Mouse (Mus musculus) induced T-regulatory cell, adult 2 months (primary cell): ENCODE measurements around the gene Acadm.

Source experiments
- DNase-seq: peaks from one replicate; pipeline ENCODE4 v3.0.0-alpha.2; 2012; ENCODE audit warnings: low read depth

Acadm gene

DNA sequence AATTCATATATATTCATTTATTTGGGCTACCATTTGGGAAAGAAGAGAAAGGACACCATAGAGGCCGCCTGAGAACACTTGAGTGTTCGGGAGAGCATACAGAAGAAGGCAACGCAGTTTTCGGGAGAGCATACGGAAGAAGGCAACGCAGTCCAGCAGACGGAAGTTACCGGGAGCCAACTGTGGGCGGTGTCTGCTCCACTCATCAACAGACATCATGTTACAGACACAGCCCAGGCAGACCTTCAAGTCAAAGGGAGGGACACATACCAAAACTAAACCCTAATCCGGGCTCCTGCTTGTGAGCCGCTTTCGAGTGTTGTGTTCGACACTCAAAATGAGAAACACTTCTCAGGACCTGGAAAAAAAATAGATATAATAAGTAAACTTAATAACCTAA lies 2.8 kb downstream of the Acadm start:
- no peak for DNase-seq

DNA sequence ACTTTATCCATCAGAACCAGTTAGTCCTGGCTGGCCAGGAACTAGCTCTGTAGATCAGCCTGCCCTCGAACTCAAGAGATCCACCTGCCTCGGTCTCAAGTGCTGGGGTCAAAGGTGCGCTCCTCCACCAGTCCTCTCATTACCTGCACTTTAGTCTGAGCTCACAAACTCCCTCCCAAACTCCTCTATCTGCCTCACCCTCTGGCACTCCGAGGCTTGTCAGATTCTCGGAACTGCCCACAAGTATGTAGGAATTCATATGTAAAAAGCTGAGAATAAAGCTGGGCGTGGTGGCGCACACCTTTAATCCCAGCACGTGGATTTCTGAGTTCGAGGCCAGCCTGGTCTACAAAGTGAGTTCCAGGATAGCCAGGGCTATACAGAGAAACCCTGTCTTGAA lies 3.9 kb downstream of the Acadm start:
- no peak for DNase-seq

DNA sequence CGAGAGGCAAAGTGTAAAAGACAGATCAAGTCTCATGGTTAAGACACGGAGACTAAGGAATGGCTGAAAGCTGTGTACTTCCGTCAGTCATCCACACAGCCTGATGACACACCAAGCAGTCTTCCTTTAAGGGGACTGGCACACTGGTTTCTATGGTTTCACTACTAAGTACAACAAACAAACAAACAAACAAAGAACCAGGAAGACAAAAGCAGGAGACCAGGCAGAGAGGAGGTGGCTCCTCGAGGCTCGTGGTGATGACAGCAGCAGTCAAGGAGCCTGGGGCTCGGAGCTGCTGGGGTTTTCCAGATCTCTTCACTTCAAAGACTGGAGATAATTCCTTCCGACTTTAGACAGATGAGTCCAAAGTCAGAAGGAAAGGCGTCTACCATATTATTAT lies 4.4 kb downstream of the Acadm start:
- DNase-seq: no peak

DNA sequence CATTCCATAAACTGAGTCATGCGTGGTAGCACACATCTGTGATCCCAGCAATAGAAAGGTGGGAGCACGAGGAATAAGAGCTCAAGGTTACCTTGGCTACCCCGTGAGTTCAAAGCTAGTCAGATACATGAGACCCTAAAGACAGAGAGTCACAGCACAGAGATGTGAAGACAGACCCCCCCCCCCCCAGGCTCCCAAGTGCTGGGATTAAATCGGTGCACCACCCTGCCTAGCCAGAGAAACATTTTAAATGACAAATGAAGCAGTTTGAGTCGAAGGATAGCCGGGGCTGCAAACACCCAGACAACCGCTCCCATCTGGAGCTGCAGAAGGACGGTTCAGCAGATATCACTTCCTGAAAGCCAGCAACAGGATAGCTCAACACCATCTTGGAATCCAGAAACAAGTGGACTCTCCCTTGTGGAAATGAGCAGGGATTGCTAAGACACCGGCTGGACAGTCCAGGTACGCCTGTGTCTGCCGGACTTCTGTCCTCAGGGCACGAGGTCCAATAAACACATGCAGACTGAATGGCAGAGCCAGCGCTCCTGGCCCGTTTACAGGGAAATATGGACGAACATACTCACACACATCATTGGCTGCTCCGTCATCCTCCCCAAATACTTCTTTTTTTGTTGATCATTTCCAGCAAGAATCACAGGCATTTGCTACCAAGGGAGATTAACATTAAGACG lies 7.2 kb downstream of the Acadm start:
- no peak for DNase-seq

DNA sequence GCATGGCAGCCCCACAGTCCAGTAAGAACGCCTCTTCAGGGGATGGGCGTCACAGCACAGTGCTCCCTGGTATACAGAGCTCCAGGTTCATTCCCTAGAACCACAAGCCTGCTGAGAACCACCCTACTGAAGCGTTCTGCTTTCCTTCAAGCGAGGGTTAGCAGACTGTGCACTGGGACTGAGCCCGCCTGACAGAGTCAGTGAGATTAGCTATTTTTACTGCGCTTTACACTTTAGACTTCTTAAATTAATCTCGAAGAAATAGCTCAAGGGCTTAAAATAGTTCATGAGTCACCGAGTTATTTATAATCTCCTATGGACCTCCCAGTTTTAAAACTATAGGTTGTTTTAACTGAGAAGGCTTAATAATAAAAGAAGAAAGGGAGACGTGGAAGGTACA lies 8.6 kb downstream of the Acadm start:
- no peak for DNase-seq

DNA sequence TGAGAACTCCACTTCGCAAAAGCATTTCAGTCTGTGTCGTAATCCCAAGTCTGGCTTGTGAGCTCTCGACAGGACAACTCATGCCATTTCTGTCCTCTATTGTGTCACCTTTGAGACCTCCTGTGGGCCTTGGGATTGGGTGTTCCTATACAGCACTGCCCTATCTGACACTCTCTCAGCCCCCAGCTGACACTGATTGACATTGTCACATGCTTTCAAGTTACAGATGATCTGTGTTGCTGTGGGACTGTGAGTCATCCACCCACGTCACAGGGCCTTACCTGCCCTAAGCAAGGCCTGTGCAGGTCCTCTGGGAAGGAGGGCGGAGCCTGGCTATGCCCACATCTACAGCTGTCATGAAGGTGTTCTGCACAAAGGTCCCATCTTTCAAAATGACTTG lies 12.0 kb downstream of the Acadm start:
- no peak for DNase-seq

DNA sequence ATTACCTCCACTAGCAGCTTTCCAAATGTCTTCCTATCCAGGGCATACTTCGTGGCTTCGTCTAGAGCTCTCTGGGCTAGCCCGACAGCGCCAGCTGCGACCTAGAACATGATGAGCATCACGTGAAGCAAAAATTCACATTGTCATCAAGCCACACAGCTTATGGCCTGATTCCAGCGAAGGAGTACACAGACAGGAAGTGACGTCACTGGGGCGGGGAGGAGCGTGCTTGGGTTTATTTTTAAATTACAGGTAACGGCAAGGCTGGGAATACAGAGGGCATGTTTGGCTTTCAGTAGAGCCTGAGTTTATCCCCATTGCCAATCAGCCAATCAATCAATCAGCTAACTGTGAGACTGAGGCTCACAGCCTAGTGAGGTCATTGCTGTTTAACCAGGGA lies 14.9 kb downstream of the Acadm start:
- peak; percentile 61 for DNase-seq

DNA sequence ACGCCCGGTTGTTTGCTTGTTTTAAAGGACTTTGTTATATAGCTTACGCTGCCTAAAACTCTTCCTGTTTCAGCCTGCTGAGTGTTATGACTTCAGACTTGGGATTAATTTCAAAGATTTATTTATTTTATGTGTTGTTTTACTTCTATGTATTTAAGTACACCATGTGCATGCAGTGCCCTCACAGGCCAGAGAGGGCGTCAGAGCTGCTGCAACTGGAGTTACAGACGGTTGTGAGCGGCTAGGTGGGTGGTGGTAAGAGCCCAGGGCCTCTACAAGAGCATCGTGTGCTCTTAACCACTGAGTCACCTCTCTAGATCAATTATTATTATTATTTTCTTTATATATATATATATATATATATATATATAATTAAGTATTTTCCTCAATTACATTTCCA lies 18.1 kb downstream of the Acadm start:
- no peak for DNase-seq

DNA sequence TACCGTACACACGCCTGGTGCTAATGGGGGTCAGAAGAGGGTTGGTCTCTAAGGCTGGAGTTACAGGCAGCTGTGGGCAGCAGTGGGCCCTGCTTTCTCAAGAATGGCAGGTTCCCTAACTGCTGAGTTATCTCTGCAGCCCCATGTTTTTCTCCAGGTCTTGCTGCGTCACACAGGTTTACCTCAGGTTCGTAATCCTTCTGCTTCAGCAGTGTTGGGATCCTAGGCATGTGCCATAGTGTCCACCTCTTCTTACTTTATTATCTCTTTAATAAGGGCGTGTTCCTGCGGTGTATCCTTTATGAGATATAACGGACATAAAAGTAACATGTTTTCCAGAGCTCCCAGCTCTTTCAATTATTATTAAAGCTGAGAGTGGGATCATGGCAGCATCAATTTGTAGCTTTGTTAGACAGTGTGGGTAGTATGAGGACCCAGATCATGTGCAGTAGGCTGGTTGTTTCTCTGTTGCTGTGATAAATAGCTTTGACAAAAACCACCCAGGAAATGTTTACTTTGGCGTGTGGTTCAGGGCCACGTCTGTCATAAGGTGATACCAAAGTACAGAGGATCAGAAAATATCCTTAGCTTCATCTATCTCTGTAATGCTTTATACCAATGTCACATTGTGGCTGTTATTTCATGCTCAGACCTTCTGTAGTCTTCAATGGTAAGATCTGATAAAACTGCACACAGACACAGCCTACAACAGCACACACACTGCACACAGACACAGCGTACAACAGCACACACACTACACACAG lies 23.1 kb downstream of the Acadm start:
- DNase-seq: no peak

DNA sequence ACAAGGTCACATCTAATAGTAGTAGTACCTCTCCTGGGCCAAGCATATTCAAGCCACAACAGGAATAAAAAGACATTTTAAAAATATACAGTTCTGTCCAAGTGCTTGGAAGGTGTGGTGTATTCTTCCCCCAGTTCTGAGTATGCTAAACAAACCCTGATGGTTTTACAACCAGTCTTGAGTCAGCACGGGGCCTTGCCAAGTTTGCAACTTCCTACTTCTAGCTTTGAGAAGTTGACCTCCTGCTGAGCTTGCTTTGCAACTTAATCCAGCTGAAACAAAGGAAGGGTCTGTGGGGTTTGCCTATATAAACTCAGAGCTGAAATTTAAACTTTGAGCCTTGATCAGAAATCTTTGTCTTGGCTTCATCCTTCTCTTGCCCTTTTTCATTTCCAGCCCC lies 27.2 kb downstream of the Acadm start:
- DNase-seq: no peak

DNA sequence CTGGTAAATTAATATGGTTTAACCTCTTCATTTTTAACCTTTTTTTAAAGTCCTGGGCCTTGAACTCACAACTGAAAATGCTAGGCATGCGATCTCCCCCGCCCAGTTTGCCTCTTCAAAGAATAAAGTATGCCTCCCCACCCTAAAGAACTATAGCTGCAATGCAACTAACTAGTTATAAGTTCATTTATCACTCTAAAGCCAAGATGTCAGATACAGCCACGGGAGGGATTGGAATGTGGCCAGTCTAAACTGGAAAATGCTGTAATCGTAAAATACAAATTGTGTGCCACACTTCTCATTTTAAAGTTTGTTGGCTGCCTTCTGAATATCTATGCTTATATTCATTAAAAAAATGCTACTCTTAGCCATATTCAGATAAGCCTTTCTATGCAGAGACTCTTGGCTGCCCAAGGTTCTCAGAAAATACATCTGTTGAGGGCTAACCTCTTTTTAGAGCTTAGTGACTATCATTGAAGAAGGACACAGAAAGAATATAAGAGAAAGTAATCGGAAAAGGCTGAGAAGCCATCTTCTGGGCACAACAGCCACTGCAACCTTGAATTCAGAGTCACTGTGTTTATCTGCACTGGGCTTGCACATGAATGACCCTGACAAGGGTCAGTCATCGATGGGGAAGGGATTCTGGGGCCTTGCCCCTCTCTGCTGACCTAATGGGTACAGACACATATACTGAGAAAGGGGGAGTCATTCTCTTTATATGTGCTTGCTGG lies 30.8 kb downstream of the Acadm start:
- no peak for DNase-seq

DNA sequence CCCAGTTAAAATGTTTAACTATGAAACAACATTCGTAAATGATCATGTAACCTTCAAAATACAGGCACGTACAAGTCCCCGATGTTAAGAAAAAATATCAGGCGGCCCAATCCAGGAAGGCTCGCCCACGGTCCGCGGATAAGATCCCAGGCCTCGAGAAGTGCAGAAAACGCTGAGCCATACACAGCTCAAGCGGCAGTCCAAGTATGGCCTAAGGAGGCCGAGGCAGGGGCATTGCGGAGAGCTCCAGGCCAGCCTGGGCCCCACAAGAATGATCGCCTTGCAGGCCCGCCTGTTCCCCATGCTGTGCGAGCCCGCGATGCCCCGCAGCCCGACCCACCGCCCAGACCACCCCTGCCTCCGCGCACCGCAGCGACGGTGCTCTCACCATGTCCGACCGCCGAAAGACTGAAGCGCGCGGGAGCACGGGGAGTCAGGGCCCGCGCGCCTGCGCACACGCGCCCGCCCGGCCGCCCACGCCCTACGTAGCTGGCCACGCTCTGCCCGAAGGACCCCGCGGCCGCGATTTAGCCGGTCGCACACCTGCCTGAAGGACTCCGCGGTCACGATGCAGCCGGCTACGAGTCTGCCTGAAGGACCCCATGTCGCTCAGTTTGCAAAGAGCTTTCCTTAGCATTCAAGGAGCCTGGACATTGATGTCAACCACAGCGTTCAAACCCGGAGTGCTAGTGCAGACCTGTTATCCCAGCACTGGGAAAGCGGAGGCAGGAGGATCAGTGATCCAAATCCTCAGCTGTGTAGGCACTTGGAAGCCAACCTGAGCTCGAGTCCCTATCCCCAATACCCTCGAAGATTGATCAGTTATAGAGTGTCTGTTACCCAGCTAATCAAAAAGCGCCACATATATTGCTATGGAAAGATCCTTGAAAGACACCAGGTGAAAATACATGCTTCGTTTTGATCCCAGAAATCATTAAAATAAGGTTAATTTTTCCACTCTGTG lies 31.6 kb downstream of the Acadm start, which contains the start of gene Rabggtb:
Gene Rabggtb, minus strand, starts transcription at position 464 of the 964 bp plus-strand sequence.
- peak; percentile 97 for DNase-seq

DNA sequence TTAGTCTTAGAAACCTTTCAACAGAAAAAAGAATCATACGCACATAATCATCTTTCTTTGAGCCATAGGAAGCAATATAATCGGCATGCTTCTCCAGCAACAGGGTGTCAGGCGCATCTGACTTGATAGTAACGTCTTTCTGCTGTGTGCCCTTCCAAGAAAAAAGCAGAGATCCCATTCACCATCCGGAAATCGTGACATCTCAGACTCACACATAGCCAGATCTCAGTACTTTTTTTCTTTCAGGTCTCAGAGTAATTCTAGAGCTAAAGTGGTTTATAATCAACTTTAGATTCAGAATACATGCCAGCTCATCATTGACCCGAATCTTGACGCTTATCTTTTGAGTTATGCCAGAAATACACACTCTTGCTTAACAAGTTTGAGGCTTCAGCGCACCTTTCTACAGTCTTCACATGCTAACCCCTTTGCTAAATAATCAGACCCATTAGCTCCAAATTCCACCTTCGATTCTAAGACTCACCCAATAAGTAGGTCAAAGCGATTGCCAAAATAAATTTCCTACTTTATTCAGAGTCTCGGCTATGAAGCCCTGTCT lies 32.5 kb downstream of the Acadm start:
- DNase-seq: peak; percentile 52

DNA sequence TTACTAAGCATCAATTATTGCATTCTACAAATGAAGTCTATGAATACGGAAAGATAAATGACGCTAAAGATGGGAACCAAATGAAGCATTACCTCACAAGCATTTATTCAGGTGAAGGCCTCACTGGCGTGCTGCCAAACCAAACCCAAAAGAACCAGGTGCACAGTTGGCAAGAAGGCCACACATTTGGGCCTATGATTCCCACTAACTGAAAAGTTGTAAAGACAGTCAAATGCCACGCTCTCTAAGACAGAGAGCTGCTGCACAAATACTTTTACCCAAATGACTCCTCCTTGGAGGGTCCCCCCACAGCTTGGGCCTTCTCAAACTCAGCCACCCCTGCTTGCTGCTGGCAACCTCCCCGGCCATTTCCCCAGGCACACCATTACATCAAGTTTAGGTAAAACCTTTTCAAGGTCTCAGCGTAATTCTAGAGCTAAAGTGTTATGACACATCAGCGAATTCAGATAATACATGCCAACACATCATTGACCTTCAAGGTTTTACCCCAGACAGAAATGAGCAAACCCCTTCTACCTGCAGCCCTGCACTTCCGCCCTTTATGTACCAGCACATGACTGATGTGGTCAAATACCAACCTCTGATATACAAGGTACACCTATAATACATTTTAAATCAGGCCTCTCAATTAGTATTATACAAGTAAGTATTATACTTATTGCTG lies 33.1 kb downstream of the Acadm start:
- peak; percentile 64 for DNase-seq

DNA sequence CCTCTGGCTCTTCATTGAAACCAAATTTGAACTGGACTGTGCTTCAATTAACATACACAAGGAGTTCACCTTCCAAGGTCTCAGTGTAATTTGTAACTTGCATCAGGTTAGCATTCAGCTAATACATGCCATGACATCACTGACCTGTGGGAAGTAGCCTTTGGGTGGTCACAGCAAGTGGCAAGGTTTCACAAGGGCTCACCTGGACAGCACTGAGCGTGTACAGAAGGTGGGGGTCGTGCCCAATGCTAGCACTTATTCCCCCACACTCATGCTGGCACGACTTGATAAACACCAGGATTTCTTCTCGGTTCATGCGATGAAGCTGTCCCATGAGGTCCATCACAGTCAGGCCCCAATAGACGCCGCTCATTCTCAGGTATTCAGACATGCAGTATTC lies 33.9 kb downstream of the Acadm start:
- no peak for DNase-seq

DNA sequence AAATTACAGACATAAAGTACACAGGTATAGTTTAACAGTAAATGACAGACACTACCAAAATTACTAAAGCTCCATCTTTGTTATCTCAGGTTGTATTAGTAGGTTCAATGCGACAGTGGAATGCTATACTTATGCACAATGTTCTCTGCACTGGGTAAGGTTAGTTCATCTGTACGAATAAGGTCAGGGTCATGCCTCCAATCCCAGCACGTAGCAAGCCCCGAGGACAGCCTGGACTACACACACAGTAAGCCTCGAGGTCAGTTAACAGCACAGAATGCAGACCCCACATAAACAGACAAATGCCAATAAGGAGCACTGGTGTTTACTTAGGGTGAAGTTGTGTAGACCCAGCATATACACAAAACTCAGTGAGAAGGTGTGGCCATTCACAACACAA lies 35.5 kb downstream of the Acadm start:
- DNase-seq: no peak

DNA sequence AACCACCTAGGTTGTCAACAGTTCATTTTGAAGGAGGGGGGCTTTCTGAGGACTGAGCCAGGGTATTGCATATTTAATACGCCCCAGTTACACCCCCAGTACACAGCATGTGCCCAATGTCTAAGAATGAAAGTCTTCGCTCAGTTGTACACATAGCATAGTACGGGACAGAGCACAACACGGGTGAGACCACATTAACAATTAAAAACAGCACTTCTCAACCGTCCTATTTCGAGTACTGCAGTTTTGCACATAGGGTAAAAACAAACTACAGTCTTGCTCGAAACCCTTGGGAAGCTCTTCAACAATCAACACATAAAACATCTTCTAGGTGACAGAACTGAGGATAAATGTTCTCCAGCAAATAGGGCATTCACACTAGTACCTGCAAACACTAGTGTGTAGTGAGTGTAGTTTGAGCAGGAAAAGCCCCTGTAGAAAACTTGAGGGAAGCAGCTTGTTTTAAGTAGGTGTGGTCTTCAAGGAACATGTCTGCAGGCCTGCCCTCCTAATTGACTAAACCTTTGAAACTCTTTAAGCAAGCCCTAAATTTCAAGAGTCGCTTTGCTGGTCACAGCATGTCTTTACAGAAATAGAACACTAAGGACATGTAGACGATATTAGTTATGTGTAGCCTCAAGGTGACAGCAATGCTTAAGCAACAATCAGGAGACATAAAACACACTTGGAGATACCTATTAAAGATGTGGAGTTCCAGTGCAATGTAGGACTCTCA lies 38.1 kb downstream of the Acadm start, which contains the start of gene Msh4:
Gene Msh4, minus strand, starts transcription at position 3 of the 736 bp plus-strand sequence.
- no peak for DNase-seq

DNA sequence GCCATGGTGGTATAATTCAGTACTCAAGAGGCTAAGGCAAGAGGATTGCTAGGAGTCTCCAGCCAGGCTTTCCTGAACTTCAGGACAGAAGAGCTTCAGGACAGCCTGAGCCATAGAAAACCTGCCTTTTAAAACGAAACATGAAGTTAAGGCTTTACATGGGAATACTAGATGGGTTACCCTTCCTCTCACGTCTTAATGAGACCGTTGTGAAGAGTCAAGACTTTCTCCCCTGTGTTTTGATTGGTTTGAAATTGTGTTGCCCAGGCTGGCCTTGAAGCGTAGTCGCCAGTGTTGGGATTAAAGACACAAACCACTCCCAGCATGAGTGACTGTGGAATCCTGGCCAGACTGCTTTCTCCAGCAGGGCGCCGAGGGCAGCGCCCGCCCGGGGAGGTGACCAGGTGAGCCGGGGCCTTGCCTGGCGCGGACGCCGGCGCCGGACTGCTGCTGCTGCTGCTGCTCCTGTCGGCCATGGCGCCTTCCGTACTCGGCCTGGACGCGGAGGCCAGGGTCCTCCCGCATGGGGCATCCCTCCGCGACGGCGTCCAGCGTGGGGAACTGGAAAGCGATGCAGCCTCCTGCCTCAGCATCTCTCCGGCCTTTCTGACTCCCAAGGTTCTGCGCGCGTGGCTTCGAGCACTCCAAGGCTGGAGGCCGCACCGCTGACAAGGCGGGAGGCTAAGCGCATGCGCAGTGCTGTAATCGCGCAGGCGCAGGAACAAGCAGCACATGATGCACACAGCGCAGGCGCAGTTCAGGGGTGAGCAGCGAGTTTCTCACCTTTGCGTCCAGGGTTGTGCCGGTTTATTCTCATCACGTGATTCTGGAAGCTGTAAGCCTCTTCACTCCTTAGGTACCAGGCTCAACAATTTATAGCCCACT lies 38.9 kb downstream of the Acadm start:
- DNase-seq: no peak

DNA sequence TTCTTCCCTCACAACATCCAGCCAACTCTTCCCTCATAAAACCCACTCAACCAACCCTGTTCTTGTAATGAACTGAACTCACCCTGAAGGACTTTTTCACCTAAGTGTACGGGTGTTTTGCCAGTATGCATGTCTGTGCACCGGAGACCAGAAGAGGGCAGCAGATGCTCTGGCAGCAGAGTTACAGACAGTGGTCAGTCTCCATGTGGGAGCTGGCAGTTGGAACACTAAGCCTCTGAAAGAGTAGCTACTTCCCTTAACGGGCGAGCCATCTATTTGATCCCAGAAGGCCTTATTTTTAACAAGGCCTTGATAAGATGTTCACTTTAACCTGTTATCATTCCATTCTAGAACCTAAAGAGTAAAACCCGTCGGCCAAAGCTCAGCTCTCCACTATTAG lies 39.8 kb downstream of the Acadm start:
- no peak for DNase-seq
